Mouse (Mus musculus): ENCODE data around the gene Trmt13.
"Not testable (repeated sequence)": the region's sequence is repeated elsewhere in the genome, so short reads cannot be mapped to it uniquely, and the experiment has no call there.

Gene Trmt13

DNA sequence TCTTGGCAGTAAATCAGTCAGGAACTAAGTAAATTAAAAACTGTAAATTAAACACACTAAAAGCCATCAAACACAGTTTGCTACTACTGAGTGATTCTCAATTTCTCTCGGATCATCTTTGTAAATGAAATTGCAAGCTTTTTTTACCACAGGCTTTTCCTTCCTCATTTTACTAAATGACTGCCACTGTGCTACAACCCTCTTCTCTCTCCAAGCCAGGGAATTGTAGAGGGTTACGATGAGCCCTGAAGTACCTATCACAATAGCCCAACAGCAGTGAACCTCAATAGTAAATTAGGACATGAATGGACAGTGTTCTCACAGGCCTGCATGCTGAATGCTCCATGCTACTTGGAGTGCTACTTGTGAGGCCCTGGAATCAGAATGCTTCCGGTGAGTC is 19.7 kb upstream of the Trmt13 start:
- no peak for DNase-seq (ENCODE audit: low spot score)

DNA sequence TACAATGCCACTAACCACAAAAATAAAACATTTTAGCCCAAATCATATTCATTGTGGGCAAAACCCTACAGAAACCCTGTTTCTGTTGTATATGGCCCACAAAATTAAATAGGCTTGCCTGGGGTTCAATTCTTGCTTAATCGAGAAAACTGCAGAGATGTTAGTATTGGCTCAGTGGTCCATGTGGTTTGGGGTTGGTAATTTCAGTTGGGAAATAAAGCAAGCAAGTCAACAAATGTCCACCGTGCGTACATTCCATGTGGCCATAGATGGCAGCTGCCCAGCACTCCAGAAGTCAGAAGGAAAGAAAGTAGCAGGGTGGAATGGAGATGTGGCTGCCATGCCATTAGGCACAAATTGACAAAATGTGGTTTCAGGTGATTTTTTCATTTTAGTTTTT is 18.6 kb upstream of the Trmt13 start:
- DNase-seq (ENCODE audit: low spot score) = no peak

DNA sequence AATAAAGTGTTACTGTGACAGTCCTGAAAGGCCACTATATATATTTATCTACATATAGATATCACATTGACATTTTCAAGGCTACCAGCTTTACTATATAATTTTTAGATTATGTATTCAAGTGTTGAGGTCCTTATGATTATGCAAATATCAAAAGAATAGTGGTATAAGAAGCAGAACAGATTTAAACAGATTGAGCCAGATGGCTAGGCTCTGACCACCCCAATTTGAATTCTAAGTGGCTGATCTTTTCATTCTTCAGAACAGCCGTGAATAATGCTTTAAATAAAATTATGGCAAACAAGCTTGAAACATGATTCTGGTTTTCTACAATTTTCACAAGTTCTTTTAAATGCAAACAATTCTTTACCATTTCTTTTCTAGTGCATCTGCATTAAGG is 17.1 kb upstream of the Trmt13 start:
- DNase-seq (ENCODE audit: low spot score) = no peak

DNA sequence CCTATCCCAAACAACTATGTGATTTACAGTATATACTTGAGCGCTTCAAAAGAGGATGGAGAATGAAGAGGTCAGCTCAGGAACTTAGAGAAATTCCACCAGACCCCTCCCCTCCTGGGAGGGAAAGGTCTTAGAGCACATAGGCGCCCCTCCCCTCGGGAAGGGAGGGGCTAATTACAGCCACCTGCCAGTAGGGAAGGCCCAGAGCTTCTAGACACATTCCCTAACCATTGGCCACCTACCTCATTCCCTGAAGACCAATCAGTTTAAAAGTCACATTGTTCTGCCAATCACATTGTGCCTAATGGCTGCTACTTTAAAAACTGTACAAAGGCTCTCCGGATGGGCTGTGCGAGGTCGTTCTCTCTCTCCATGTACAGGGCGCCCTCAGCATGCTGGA is 8.3 kb upstream of the Trmt13 start:
- no peak for DNase-seq (ENCODE audit: low spot score)

DNA sequence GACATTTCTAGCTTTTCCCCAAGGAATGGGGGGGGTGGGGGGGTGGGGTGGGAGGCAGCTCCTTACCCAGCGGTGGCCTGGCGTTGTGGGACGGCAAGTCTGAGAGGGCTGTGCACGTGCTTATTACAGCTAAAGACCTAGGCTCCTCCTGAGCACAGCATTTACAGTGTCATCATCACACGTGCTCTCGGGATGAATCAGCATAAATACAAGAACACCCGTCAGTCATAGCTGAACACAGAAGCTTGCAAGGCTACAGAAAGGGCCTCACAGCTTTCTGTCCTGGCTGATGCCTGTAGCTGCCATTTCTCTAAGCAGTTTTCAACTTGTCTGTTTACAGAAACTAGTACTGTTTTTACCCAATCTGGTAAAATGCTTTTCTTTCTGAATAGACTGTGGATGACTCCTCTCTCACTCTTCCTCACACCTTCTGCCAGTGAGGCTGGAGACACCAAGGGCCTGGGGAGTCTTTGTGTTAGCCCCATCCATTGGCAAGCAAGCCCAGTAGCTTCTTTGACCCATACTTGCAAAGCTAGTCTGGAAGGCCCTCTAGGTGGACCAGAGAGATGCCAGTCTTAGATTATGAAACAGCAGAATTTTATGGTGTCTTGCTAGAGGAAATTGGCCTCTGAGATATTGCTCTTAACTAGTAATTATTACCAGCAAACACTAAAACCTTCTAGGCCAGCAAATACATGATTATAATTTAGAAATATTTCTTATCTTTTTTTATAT is 6.4 kb upstream of the Trmt13 start:
- DNase-seq (ENCODE audit: low spot score) = no peak

DNA sequence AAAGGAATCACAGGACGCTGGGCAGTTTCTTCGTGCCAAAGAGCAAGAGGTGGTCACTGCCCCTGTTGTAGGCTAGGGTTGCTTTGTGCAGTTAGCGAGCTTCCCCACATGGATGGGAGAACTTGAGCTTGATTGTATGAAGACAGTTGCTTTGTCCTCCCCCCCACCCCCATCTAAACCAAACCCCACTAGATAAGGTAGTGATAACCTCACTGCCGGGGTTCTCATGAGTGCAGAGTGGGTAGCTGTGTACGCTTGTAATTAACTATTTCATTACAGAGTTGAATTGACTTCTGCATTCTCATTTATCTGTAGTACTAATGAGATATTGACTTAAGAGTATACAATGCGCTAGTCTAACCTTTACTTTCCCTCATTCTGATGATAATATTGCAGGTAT is 4.5 kb upstream of the Trmt13 start:
- DNase-seq (ENCODE audit: low spot score) = no peak

DNA sequence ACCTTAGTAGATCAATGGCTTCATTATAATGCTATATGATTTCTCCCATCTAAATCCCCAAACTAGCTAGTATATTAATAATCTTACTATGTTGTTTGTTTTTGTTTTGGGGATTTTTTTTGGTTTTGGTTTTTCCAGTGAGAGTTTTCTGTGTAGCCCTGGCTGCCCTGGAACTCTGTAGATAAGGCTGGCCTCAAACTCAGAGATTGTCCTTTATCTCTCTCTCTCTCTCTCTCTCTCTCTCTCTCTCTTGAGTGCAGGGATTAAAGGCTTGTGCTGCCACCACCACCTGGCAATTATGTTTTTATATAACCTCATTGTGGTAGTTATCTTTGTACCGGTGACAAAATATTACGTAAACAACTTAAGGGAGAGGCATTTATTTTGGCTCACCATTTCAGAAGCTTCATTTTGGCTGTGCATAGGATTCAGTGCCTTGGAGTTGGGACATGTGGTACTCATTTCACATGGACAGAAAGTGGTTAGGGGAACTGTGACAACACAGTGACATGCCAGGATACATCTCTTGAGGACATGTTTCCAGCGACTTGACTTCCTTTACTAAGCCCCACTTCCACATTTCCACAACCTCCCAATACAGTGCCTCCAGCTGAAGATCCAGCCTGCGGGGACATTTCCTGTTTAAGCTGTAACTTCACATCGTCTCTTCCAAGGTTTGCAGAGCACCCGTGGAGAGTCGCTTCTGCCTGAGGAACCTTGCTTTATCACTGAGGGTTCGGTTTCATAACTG is 1.1 kb upstream of the Trmt13 start:
- DNase-seq (ENCODE audit: low spot score) = no peak

DNA sequence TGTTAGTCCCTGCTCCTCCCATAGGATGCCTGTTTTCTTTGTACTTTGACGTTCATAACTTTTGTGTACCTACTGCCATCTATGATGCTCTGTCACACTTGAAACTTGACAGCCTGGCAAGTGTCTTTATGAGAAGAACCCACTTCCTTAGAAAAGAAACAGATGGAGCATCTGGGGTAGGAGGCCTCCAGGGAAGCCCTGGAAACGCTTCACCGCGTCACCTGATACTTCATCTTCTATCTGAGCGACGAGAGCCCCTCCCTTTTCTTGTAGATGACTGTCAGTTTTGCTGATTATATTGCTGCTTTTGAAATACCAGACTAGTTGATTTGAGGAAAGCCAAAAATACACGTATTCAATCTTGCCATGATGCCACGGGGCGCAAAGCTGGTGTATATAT is 9.8 kb downstream of the Trmt13 start:
- DNase-seq (ENCODE audit: low spot score) = no peak

DNA sequence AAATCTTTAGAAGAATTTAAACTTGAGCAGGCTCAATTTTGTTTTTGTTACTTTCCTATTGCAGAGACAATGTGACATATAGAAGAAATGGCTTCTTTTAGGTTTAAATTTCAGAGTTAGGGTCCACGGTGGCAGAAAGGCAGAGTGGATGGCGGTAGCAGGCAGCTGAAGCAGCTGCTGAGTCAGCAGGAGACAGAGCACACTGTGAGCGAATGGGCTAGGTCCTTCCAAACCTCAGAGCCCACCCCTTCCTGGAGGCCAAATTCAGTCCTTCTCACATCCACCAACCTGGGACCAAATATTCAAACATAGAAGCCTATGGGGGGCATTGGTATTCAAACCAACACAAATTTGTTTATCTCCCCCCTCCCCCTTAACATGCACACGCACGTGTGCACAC is 12.6 kb downstream of the Trmt13 start:
- DNase-seq (ENCODE audit: low spot score) = no peak

DNA sequence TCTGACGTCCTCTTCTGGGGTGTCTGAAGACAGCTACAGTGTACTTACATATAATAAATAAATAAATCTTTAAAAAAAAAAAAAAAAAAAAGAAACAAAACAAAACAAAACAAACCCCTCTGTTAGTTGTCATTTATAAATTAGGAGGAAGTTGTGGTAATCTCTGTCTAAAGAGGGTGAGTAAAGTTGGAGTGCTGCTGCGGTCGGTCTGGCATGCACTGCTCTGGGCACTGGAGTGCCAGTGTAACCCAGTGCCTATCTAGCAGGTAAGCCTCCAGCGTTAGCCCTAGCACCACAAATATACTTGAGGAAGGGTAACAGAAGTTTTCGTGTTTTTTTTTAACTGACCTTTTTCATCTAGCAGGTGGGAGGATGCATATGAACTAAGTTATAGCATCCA is 13.4 kb downstream of the Trmt13 start:
- no peak for DNase-seq (ENCODE audit: low spot score)

DNA sequence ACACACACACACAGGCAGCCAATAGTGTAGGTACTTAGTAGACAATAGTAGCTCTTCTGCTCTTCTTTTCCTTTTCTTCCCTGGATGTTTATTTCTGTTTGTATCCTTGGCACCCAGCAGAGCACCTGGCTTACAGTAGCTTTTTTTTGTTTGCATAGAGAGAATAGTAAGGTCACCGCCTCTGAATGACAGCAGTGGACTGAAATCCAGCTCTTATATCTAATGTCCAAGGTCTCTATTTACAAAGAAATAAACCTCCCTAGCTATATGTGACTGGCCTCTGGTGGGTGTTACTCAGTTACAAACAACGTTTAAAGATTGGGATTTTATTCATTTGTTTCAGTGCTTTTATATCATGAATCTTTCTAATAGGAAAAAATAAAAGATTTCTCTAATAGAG is 14.7 kb downstream of the Trmt13 start:
- no peak for DNase-seq (ENCODE audit: low spot score)

DNA sequence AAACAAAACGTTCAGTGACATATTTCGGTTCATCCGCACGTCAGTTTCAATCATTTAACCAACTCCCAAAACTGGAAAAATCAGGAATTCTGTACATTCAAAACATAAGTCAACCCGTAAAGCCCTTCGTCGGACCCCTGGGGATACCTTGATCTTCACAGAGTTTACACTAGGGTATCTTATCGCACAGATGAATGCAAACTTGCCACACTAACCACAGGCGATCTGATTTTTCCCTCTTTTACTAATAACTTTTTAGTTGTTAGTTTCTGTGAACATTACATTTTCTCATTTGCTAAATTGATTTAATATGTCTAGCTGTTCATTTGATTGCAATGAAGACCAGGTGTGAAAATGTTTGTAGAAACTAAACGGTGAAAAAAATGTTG is 18.8 kb downstream of the Trmt13 start:
- no peak for DNase-seq (ENCODE audit: low spot score)

DNA sequence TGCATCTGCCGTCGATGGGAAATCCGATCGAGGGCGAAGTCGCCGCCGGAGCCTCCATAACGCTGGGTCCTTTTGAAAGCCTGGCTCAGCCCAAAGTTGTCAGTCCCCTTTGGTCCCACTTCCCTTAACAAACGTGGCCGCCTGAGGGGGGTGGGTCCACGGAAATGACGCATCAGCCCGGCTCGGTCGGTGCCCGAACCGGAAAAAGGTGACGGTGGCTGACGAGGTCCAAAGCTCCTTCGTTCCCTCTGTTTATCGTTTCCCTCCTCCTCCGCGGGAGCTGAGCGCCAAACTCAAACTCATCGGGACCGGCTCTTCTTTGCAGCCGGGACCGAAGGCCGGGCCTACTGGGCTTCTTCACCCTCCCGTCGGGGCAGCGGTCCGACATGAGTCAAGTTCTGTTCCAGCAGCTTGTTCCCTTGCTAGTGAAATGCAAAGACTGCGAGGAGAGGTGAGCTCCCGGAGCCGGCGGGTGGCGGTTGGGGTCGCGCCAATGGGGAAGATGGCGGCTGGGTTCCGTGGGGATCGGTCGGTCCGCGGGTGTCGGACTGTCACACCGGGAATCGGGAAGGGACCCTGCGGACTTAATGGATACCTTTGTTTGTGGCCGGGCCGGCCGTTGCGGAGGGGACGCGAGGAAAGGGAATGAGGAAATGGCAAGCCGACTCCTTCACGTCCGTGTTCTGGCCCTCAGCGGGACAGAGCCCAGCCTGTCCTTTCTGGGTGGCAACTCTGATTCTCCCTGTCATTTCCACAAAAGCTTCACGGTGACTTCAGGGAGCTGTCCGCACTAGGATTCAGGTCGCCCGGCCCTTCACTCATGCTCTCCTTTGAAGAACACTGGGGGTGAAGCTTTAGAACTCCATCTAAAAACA is 19.4 kb downstream of the Trmt13 start, which contains the start of gene Sass6:
Gene Sass6, plus strand, starts transcription at position 255 of the 875 bp plus-strand sequence.
- peak; percentile 100 for DNase-seq (ENCODE audit: low spot score)

DNA sequence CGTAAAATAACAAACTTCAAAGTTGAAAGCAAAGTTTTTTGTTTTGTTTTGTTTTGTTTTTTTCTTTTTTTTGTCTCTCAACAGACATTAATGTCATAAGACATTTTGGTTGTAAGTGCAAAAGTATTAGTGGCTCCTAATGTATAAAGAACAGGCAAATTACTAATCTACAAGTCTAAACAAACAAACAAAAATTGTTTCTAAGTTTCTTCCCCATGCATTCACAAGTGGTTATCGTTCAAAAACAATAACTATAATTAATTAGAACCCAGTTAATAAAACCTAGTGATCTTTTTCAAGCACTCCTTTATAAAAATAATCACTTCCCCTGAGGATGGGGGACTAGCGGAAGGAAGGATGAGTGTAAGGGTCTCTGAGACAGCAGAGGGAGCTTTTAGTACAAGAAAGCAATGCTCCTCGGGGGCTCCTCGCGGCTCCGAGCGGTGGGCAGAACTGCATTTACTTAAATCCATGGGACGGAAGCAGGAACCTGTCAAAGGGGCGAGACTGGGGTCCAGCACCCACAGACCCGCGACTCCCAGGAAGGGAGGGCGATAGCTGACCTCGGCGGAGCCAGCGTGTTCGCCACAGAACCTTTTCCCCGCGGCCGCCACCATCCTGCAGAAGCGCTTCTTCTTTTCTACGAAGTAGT is 20.2 kb downstream of the Trmt13 start:
- DNase-seq (ENCODE audit: low spot score) = no peak

DNA sequence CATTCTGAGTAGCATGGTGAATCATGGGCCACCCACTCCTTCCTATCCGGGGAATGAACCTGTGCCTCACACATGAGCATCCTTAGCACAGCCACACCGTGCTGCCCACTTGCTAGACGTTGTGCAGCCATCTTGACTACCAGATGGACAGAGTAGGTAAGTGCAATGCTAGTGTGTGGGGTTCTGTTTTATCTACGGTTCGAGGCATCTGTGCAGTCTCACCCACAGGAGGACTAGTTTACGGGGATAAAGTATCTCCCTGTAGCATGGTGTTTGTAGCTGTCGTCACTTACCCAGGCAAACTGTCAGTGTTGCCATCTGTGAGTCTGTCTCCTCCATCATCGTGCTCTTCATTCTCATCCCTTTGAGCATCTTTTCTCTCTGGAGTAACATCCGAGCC is 32.2 kb downstream of the Trmt13 start:
- DNase-seq (ENCODE audit: low spot score) = no peak

DNA sequence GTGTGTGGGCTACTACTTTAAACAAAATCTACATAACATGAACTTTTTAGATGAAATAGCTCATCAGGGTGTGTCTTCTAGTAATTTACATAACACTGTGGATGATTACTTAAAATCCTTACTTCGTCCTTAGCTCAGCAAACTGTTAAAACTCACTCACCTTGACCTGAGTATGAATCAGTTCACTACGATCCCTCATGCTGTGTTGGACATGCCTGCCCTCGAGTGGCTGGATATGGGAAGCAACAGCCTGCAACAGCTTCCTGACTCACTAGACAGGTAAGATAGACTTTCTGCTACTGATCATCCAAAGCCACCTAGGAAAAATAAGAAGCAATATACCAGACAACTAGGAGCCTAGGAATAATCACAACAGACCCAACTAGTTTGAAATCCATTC is 37.1 kb downstream of the Trmt13 start:
- DNase-seq (ENCODE audit: low spot score) = no peak

DNA sequence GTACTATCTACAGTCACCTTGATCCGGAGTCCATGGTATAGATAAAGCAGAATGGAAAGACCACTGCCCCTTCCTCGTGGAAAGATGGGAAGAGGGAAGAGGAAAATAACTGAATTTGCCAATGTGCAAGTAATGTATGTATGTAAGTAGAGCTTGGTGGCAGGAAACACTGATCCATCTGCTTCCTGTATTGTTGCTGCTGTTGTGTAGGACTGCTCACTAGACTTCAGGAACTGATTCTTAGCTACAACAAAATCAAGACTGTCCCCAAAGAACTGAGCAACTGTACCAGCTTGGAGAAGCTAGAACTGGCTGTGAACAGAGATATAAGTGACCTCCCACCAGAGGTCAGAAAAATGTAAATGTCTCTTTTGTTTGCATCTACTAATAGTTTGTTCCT is 43.8 kb downstream of the Trmt13 start:
- no peak for DNase-seq (ENCODE audit: low spot score)

DNA sequence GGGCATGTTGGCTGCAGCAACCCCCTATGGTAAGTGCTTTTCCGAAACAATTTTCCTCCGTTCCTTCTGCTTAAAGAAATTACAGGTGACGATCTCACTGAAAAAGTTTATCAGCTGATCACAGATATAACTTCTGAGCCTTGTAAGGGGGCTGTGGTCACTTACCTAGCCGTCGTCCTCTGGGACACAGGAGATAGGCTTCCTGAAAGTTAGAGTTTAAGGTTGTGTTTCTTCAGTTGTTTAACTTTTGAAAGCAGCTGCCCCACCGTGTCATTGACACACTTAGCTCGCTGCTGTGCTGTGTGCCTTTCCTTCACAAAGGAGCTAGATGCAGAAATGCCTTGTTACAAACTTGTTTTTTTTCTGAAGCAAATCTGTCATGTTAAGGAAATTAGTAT is 51.3 kb downstream of the Trmt13 start:
- DNase-seq (ENCODE audit: low spot score) = no peak

DNA sequence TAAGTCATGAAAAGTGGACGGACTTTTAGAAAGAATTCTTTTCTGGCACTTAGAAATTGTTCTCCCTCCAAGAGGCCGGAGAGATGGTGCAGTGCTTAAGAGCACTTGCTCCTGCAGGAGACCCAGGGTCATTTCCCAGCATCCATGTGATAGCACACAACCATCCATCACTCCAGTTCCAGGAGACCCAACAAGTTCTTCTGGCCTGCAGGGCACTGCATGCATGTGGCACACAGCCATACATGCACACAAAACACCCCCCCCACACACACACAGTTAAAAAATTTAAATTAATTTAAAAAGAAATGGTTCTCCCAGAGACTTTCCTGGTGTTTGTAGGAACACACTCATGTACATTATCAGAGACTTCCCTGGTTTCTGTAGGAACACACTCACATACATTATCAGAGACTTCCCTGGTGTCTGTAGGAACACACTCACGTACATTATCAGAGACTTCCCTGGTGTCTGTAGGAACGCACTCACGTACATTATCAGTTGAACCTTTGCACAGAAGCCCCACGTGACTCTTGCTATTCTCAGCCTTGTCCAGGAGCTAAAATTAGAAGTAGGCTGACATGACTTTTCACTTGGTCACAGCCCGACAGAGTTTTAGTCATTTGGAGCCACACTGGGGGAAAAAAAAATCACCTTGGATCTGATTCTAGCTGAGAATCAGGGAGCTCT is 51.8 kb downstream of the Trmt13 start, which contains the start of gene Lrrc39:
Gene Lrrc39, plus strand, starts transcription at position 566 of the 687 bp plus-strand sequence.
- DNase-seq (ENCODE audit: low spot score) = no peak

DNA sequence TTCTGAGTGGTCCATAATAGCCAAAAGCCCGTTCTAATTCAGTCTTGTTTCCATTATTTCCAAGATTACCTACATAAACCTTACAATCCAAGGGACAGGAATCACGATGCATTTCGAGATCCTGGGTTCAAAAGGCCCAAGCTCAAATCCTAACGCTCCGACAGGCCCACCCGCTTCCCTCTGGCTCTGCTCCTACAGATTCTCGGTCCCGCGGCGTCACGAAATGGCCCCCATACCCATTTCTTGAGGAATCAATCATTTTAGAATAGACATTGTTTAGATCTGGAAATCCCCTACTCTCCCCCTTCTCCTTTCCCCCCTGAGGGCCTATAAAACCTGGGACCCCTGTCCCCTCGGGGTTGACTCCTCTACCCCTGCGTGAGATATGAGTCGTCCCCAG is 53.1 kb downstream of the Trmt13 start:
- DNase-seq (ENCODE audit: low spot score) = not testable (repeated sequence)

DNA sequence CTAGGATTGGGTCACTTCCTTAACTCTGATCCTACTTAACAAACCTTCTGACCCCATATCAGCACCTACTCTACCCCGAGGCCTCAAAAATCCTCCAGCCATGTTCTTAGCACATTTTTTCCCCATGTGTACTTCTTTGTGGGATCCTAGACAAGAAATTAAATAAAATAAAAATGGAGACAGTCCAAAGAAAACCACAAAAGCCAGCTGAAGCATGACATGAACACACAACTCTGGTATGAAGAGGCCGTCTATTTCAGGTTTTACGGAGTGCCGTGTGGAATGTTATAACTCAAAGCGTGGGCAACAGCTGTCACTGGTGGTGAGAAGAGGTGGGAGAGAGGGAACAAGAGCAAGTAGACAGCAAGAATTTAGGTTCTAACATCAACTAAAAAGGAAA is 63.0 kb downstream of the Trmt13 start:
- no peak for DNase-seq (ENCODE audit: low spot score)

DNA sequence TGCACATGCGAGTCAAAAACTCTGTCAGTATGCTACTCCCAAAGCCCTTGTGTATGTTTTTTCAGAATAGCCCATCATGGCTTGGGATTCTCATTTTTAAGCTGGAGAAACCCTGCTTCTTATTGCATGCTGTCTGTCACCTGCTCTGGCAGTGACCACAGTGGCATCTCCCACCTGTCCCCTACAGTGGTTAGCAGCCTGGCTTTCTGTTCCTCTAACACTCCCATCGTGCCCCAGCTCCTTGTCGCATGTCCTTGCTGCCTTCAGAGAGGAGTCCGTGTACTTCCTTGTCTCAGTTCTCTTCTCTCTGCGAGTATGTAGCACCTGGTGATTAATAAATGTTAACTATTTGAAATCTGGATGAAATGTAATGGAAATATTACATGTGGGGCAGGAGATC is 67.0 kb downstream of the Trmt13 start:
- no peak for DNase-seq (ENCODE audit: low spot score)

Data from retina, embryonic 14.5 days (tissue).